Mouse (Mus musculus) embryonic fibroblast, embryonic 13.5 days (primary cell): ENCODE data around the gene Cacng5.

ENCODE experiments used
- CTCF ChIP-seq: IDR thresholded peaks from 2 replicates; pipeline ENCODE4 v1.5.1; 2011; ENCODE audit warnings: mild to moderate bottlenecking, control low read depth, low read length, moderate library complexity, borderline replicate concordance; ENCODE audit not compliant: insufficient read depth
- POLR2A ChIP-seq: IDR thresholded peaks from 2 replicates; pipeline ENCODE4 v1.6.1; 2011; ENCODE audit warnings: low read depth, mild to moderate bottlenecking, control low read depth, low read length, moderate library complexity

- TF ChIP-seq POLR2A (no peak), CTCF (no peak)
Measured at GRCm38 (mm10) chr11:107891377-107891776, 23.5 kb downstream of the Cacng5 start.
